ENCODE assay signal across 24 mouse cellular contexts in genomic region chr8:76182520-76182919, GRCm38 (mm10).
DNase-seq lines count a peak whose midpoint lies in the region; ATAC-seq and TF ChIP-seq lines count a peak whose summit lies in the region.
"Had no signal": no experiment of that assay in that cellular context is flagged by ENCODE, and none has a peak within 500 bp of the region (broad histone marks: within the 10 kb centered on the region; RNA-seq: fewer than 3 reads in every experiment).

No protein-coding gene starts in this region.

- no peak overlapping the region for H3K4me2 ChIP-seq in forebrain, postnatal 0 days (ENCODE audit: low read depth)
- H3K4me2 ChIP-seq: embryonic facial prominence, embryonic 12.5 days; forebrain, embryonic 13.5 days; forebrain, embryonic 15.5 days had no signal

- H3K9ac ChIP-seq in forebrain, postnatal 0 days: no peak overlapping the region
- H3K9ac ChIP-seq: embryonic facial prominence, embryonic 12.5 days; forebrain, embryonic 13.5 days; forebrain, embryonic 15.5 days had no signal

- H3K4me3 ChIP-seq in forebrain, postnatal 0 days (ENCODE audit: low read depth, low read length): no peak overlapping the region
- H3K4me3 ChIP-seq: embryonic facial prominence, embryonic 10.5 days; embryonic facial prominence, embryonic 12.5 days; forebrain, embryonic 13.5 days; forebrain, embryonic 15.5 days had no signal

- no peak for TF ChIP-seq CTCF in forebrain, postnatal 0 days (IDR thresholded peaks at IDR 0.05; ENCODE audit: low read depth)

- no peaks in the 10 kb centered on the region for H3K27me3 ChIP-seq in forebrain, postnatal 0 days (ENCODE audit: insufficient read depth, low read length)
- H3K27me3 ChIP-seq: CH12.LX; embryonic facial prominence, embryonic 12.5 days; forebrain, embryonic 13.5 days; forebrain, embryonic 15.5 days had no signal

- no peak overlapping the region for H3K27ac ChIP-seq in forebrain, postnatal 0 days (ENCODE audit: low read depth, low read length)
- H3K27ac ChIP-seq: embryonic facial prominence, embryonic 10.5 days; embryonic facial prominence, embryonic 12.5 days; forebrain, embryonic 13.5 days; forebrain, embryonic 15.5 days had no signal

- DNase-seq in frontal cortex, postnatal 25 days (ENCODE audit: low spot score in 2 of 2): no peak
- DNase-seq in right cerebral cortex, adult 18-20 months: peak; percentile 8
- DNase-seq in right cerebral cortex, postnatal 4 days: no peak
- peak; percentile 26 for DNase-seq in telencephalon, adult 2 months (ENCODE audit: low read depth, low spot score)
- no peak for DNase-seq in forebrain, postnatal 0 days
- DNase-seq: adrenal gland, adult 8-10 months; adrenal gland, postnatal 14 days; adrenal gland, postnatal 36 days; B cell, adult 2 months; cerebellum, adult 11-12 months; cerebellum, adult 2 months; cerebellum, adult 9-10 months; cerebellum, postnatal 10 days; cerebellum, postnatal 25 days had no signal

- no peaks in the 10 kb centered on the region for H3K4me1 ChIP-seq in forebrain, postnatal 0 days (ENCODE audit: insufficient read depth)
- H3K4me1 ChIP-seq: embryonic facial prominence, embryonic 10.5 days; embryonic facial prominence, embryonic 12.5 days; forebrain, embryonic 13.5 days; forebrain, embryonic 15.5 days had no signal

- ATAC-seq in frontal cortex, adult (ENCODE audit: low TSS enrichment): peak; percentile 95
- ATAC-seq in forebrain, postnatal 0 days: no peak
- ATAC-seq: activated CD4-positive, CD25-positive, alpha-beta regulatory T cell, adult 4 months; CD4-positive, CD25-positive, alpha-beta regulatory T cell, adult 4 months; forebrain, embryonic 13.5 days; forebrain, embryonic 15.5 days; Patski had no signal

- H3K36me3 ChIP-seq in forebrain, postnatal 0 days (ENCODE audit: insufficient read depth): no peaks in the 10 kb centered on the region
- H3K36me3 ChIP-seq: embryonic facial prominence, embryonic 10.5 days; embryonic facial prominence, embryonic 12.5 days; forebrain, embryonic 15.5 days; G1E had no signal

- 88% methylated on average over 3 of the region's 3 CpGs for WGBS in forebrain, postnatal 0 days

- H3K9me3 ChIP-seq in forebrain, postnatal 0 days (ENCODE audit: low read length): no peaks in the 10 kb centered on the region
- H3K9me3 ChIP-seq: embryonic facial prominence, embryonic 10.5 days; embryonic facial prominence, embryonic 12.5 days; forebrain, embryonic 13.5 days; forebrain, embryonic 15.5 days; G1E had no signal

Comparison
In these comparisons a context has a peak if more than half of its experiments do, and no peak if none do; other contexts are left out.
1. DNase-seq: peak in right cerebral cortex, adult 18-20 months (single experiment) and telencephalon, adult 2 months (single experiment); none in frontal cortex, postnatal 25 days (0 of 2), right cerebral cortex, postnatal 4 days (single experiment) and forebrain, postnatal 0 days (single experiment).